Mouse (Mus musculus) midbrain, embryonic 16.5 days (tissue): ENCODE measurements around the gene Auts2. TPM values are rescaled to one million over a fixed set of nuclear protein-coding genes. Genes with fewer than 3 reads are reported as not detected.

Source experiments
- ATAC-seq: fragments of 200-750 bp; cut with Nextera tagmentation; 2 replicates; pipeline ENCODE4 v1.8.0; 2017; ENCODE audit warnings: moderate TSS enrichment
- H3K27ac ChIP-seq: fragments of 300-500 bp; sonication (generic); 2 replicates; pipeline ENCODE4 v1.5.1; 2014; ENCODE audit warnings: mild to moderate bottlenecking, low read length, mixed read lengths
- H3K27me3 ChIP-seq: fragments of 300-500 bp; sonication (generic); 2 replicates; pipeline ENCODE4 v1.6.1; 2014; ENCODE audit warnings: low read depth, low read length, mixed read lengths; ENCODE audit not compliant: control insufficient read depth, insufficient read depth
- H3K36me3 ChIP-seq: fragments of 300-500 bp; sonication (generic); 2 replicates; pipeline ENCODE4 v1.6.1; 2014; ENCODE audit warnings: mild to moderate bottlenecking, low read length, moderate library complexity, mixed read lengths; ENCODE audit not compliant: control insufficient read depth, insufficient read depth
- H3K4me1 ChIP-seq: fragments of 300-500 bp; sonication (generic); 2 replicates; pipeline ENCODE4 v1.6.1; 2014; ENCODE audit warnings: mild to moderate bottlenecking, low read length, mixed read lengths; ENCODE audit not compliant: control insufficient read depth, insufficient read depth
- H3K4me2 ChIP-seq: fragments of 300-500 bp; sonication (generic); 2 replicates; pipeline ENCODE4 v1.6.1; 2014; ENCODE audit warnings: mild to moderate bottlenecking, low read length, mixed read lengths
- H3K4me3 ChIP-seq: fragments of 300-500 bp; sonication (generic); 2 replicates; pipeline ENCODE4 v1.5.1; 2014; ENCODE audit warnings: low read depth, mild to moderate bottlenecking, low read length, moderate library complexity, mixed read lengths
- H3K9ac ChIP-seq: fragments of 300-500 bp; sonication (generic); 2 replicates; pipeline ENCODE4 v1.6.1; 2014; ENCODE audit warnings: low read depth, low read length, mixed read lengths
- H3K9me3 ChIP-seq: fragments of 300-500 bp; sonication (generic); replicated peaks from 2 replicates; pipeline ENCODE4 v1.6.1; 2014; ENCODE audit warnings: mild to moderate bottlenecking, low read length, mixed read lengths; ENCODE audit not compliant: control insufficient read depth, poor library complexity, severe bottlenecking
- WGBS: fragments of 180-500 bp; shearing (Covaris S2); extraction: QIAGEN DNeasy Blood & Tissue Kit; methylation state at CpG from one replicate; pipeline ENCODE4 v1.1.7; 2014; 5-methylcytosine and 5-hydroxymethylcytosine counted together
- polyA plus RNA-seq: library from polyadenylated mRNA; unstranded; fragments of >200 nt; fragmentation: Nextera tagmentation; extraction: Ambion mirVana; gene quantifications from 2 replicates; pipeline ENCODE4 v1.2.1, GENCODE M21; 2015

Gene Auts2
- polyA plus RNA-seq, 1 experiment from 2014 or later: 49.8 TPM

GRCm38 (mm10) chr5:132195048-132195533 is 348.1 kb downstream of the Auts2 start:
- Histone ChIP-seq H3K27ac (no peak overlapping the region), H3K27me3 (no peaks in the 10 kb centered on the region), H3K4me2 (peak overlapping the region; percentile 21; the same call in 1 of the 2 replicates), H3K9me3 (no peaks in the 10 kb centered on the region), H3K36me3 (no peaks in the 10 kb centered on the region), H3K4me3 (no peak overlapping the region), H3K4me1 (peaks cover 15% of the 10 kb centered on the region), H3K9ac (0 out of 2 replicates have a peak overlapping the region, but pooled peaks have one; percentile 14)
- ATAC-seq: no peak; the same call in 1 of the 2 replicates
- WGBS: 34% methylated on average over 6 of the region's 6 CpGs

- Histone ChIP-seq H3K27me3 (no peaks in the 10 kb centered on the region), H3K9me3 (no peaks in the 10 kb centered on the region), H3K4me2 (no peak overlapping the region), H3K27ac (no peak overlapping the region), H3K9ac (no peak overlapping the region), H3K4me3 (no peak overlapping the region), H3K4me1 (peaks cover 28% of the 10 kb centered on the region), H3K36me3 (no peaks in the 10 kb centered on the region)
- ATAC-seq: no peak
- 88% methylated on average over 4 of the region's 4 CpGs for WGBS
These were observed 353.0 kb downstream of the Auts2 start for GRCm38 (mm10) chr5:132190190-132190589.

- H3K4me1 ChIP-seq: peaks cover 25% of the 10 kb centered on the region
- no peak overlapping the region for H3K9ac ChIP-seq
- 0 out of 2 replicates have a peak overlapping the region, but pooled peaks have one; percentile 29 for H3K27ac ChIP-seq
- H3K4me3 ChIP-seq: no peak overlapping the region
- H3K9me3 ChIP-seq: no peaks in the 10 kb centered on the region
- no peak for ATAC-seq
- WGBS: 19% methylated on average over 3 of the region's 3 CpGs
- no peaks in the 10 kb centered on the region for H3K27me3 ChIP-seq
- no peak overlapping the region for H3K4me2 ChIP-seq
- no peaks in the 10 kb centered on the region for H3K36me3 ChIP-seq
These were observed 356.5 kb downstream of the Auts2 start for GRCm38 (mm10) chr5:132186659-132187058.

GRCm38 (mm10) chr5:132186221-132186620 is 356.9 kb downstream of the Auts2 start:
- Histone ChIP-seq H3K36me3 (no peaks in the 10 kb centered on the region), H3K4me3 (no peak overlapping the region), H3K9ac (no peak overlapping the region), H3K4me1 (peaks cover 25% of the 10 kb centered on the region), H3K27me3 (no peaks in the 10 kb centered on the region), H3K27ac (peak overlapping the region; percentile 47), H3K9me3 (no peaks in the 10 kb centered on the region), H3K4me2 (no peak overlapping the region; the same call in 1 of the 2 replicates)
- no peak for ATAC-seq
- 19% methylated on average over 7 of the region's 7 CpGs for WGBS

- Histone ChIP-seq H3K36me3 (no peaks in the 10 kb centered on the region), H3K9me3 (no peaks in the 10 kb centered on the region), H3K27me3 (no peaks in the 10 kb centered on the region), H3K27ac (no peak overlapping the region), H3K4me1 (peaks cover 22% of the 10 kb centered on the region), H3K4me3 (no peak overlapping the region), H3K9ac (no peak overlapping the region), H3K4me2 (no peak overlapping the region)
- no peak for ATAC-seq
- WGBS: 55% methylated on average over 4 of the region's 4 CpGs
These were observed 358.6 kb downstream of the Auts2 start for GRCm38 (mm10) chr5:132184395-132185095.

- no peak overlapping the region for H3K4me2 ChIP-seq
- no peak overlapping the region for H3K9ac ChIP-seq
- no peaks in the 10 kb centered on the region for H3K9me3 ChIP-seq
- H3K4me3 ChIP-seq: no peak overlapping the region
- H3K4me1 ChIP-seq: peaks cover 22% of the 10 kb centered on the region
- 89% methylated on average over 9 of the region's 9 CpGs for WGBS
- no peaks in the 10 kb centered on the region for H3K27me3 ChIP-seq
- H3K27ac ChIP-seq: no peak overlapping the region
- H3K36me3 ChIP-seq: no peaks in the 10 kb centered on the region
- ATAC-seq: no peak
These were observed 361.1 kb downstream of the Auts2 start for GRCm38 (mm10) chr5:132182077-132182476.

- H3K27me3 ChIP-seq: no peaks in the 10 kb centered on the region
- ATAC-seq: no peak
- H3K9ac ChIP-seq: no peak overlapping the region
- H3K36me3 ChIP-seq: no peaks in the 10 kb centered on the region
- H3K4me2 ChIP-seq: no peak overlapping the region
- 31% methylated on average over 8 of the region's 8 CpGs for WGBS
- no peak overlapping the region for H3K4me3 ChIP-seq
- H3K9me3 ChIP-seq: no peaks in the 10 kb centered on the region
- H3K27ac ChIP-seq: no peak overlapping the region
- H3K4me1 ChIP-seq: peaks cover 22% of the 10 kb centered on the region
These were observed 373.1 kb downstream of the Auts2 start for GRCm38 (mm10) chr5:132170010-132170409.

- Histone ChIP-seq H3K9me3 (no peaks in the 10 kb centered on the region), H3K4me2 (no peak overlapping the region), H3K4me1 (peaks cover 22% of the 10 kb centered on the region), H3K36me3 (no peaks in the 10 kb centered on the region), H3K27ac (no peak overlapping the region), H3K4me3 (no peak overlapping the region), H3K27me3 (no peaks in the 10 kb centered on the region), H3K9ac (no peak overlapping the region)
- WGBS: 89% methylated on average over 5 of the region's 5 CpGs
- ATAC-seq: no peak
These were observed 374.3 kb downstream of the Auts2 start for GRCm38 (mm10) chr5:132168805-132169204.

- Histone ChIP-seq H3K9ac (no peak overlapping the region), H3K27me3 (no peaks in the 10 kb centered on the region), H3K9me3 (no peaks in the 10 kb centered on the region), H3K4me2 (no peak overlapping the region), H3K4me3 (no peak overlapping the region), H3K36me3 (no peaks in the 10 kb centered on the region), H3K4me1 (peaks cover 22% of the 10 kb centered on the region), H3K27ac (no peak overlapping the region)
- no peak for ATAC-seq
- WGBS: 93% methylated on average over 5 of the region's 5 CpGs
These were observed 374.9 kb downstream of the Auts2 start for GRCm38 (mm10) chr5:132168224-132168623.
